Mouse (Mus musculus) ES-Bruce4 (cell line): ENCODE results near the gene Cenpl.

Source experiments
- CTCF ChIP-seq: IDR thresholded peaks from one replicate; pipeline ENCODE4 v1.8.1; 2011; ENCODE audit warnings: low read depth, low read length
- EP300 ChIP-seq: IDR thresholded peaks from 2 replicates; pipeline ENCODE4 v1.6.1; 2011; ENCODE audit warnings: low read depth, low read length; ENCODE audit not compliant: insufficient read depth
- POLR2A ChIP-seq: IDR thresholded peaks from one replicate; pipeline ENCODE4 v1.8.1; 2011; ENCODE audit warnings: low read length; ENCODE audit not compliant: insufficient read depth

GRCm38 (mm10) chr1:161114591-161114990 is 44.1 kb downstream of the Cenpl start:
- TF ChIP-seq EP300 (no peak), POLR2A (no peak), CTCF (no peak)
